ENCODE assay signal across 9 mouse cellular contexts in the genomic region with DNA sequence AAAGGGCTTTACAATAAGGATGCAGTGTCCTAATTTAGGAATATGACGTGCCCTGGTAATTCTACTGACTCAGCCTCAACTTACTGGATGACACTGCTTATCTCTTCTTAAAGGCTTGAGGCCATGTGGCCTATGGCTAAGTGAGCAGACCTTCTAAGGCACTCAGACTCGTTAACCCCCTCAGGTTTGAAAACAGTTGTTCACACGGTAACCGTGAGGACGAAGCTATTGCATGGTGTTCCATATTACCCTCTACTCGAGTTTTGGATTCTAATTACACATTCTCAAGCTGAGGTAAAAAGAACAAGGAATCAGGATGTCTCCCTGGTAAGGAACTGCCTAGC. TPM values are rescaled to one million over a fixed set of nuclear protein-coding genes. Genes with fewer than 3 reads are reported as not detected.
A peak's percentile ranks its signal among the peaks of the same experiment; 100 is the strongest.
DNase-seq lines count a peak whose midpoint lies in the region; ATAC-seq and TF ChIP-seq lines count a peak whose summit lies in the region.
"Had no signal": no experiment of that assay in that cellular context is flagged by ENCODE, and none has a peak within 500 bp of the region (broad histone marks: within the 10 kb centered on the region; RNA-seq: fewer than 3 reads in every experiment).

No protein-coding gene starts in this region.

- H3K36me3 ChIP-seq in heart, adult 2 months (ENCODE audit: control insufficient read depth, insufficient read depth, low read length): peaks cover 16% of the 10 kb centered on the region
- peaks cover 25% of the 10 kb centered on the region for H3K36me3 ChIP-seq in forebrain, embryonic 10.5 days (replicated peaks)
- peaks cover 12% of the 10 kb centered on the region for H3K36me3 ChIP-seq in limb, embryonic 15.5 days

- H3K9ac ChIP-seq in heart, adult 2 months (ENCODE audit: low read depth, low read length): peak overlapping the region; percentile 85
- H3K9ac ChIP-seq in limb, embryonic 15.5 days: peak overlapping the region; percentile 52

- no peaks in the 10 kb centered on the region for H3K27me3 ChIP-seq in heart, adult 2 months (ENCODE audit: control insufficient read depth, insufficient read depth, low read length)
- no peaks in the 10 kb centered on the region for H3K27me3 ChIP-seq in forebrain, embryonic 10.5 days (ENCODE audit: poor library complexity, severe bottlenecking)
- no peaks in the 10 kb centered on the region for H3K27me3 ChIP-seq in limb, embryonic 15.5 days

- peaks cover 4% of the 10 kb centered on the region for H3K4me1 ChIP-seq in heart, adult 2 months (ENCODE audit: control insufficient read depth, insufficient read depth, low read length)
- H3K4me1 ChIP-seq in forebrain, embryonic 10.5 days: peaks cover 31% of the 10 kb centered on the region
- peaks cover 9% of the 10 kb centered on the region for H3K4me1 ChIP-seq in limb, embryonic 15.5 days

- no peak for TF ChIP-seq EP300 in heart, adult 2 months (IDR thresholded peaks at IDR 0.05; ENCODE audit: insufficient read depth, low read depth, low read length)

- H3K9me3 ChIP-seq in forebrain, embryonic 10.5 days: no peaks in the 10 kb centered on the region
- H3K9me3 ChIP-seq in limb, embryonic 15.5 days: no peaks in the 10 kb centered on the region

- TF ChIP-seq CTCF in heart, adult 2 months (IDR thresholded peaks at IDR 0.05): no peak

- peak overlapping the region; percentile 69 for H3K4me3 ChIP-seq in heart, adult 2 months
- peak overlapping the region; percentile 91 for H3K4me3 ChIP-seq in forebrain, embryonic 10.5 days
- H3K4me3 ChIP-seq in limb, embryonic 15.5 days: peak overlapping the region; percentile 82

- H3K27ac ChIP-seq in heart, adult 2 months: peak overlapping the region; percentile 95
- H3K27ac ChIP-seq in forebrain, embryonic 10.5 days: peak overlapping the region; percentile 97
- peak overlapping the region; percentile 98 for H3K27ac ChIP-seq in limb, embryonic 15.5 days

- intact Hi-C loops in heart, adult 2 months (cut with DNase I): loop anchor here (1.0 kb wide), 1 partner anchor 121 kb away; no protein-coding TSS in a partner anchor

- no peak for TF ChIP-seq POLR2A in heart, adult 2 months (IDR thresholded peaks at IDR 0.05; ENCODE audit: insufficient read depth, low read depth, low read length)

- peaks cover 2% of the 10 kb centered on the region; the same call in 1 of the 2 replicates for H3K79me2 ChIP-seq in heart, adult 2 months (replicated peaks; ENCODE audit: control insufficient read depth, insufficient read depth, low read length)

- no peak for DNase-seq in heart, adult 2 months
- DNase-seq in heart, adult 18-20 months: no peak
- DNase-seq in forebrain, embryonic 10.5 days (ENCODE audit: extremely low spot score, low spot score): no peak
- no peak for DNase-seq in urinary bladder, postnatal 36 days (ENCODE audit: low spot score in 2 of 2)
- no peak for DNase-seq in cerebellum, adult 11 months
- no peak for DNase-seq in T-cell, adult 2 months (ENCODE audit: low spot score)

- 13% methylated on average over 6 of the region's 6 CpGs for WGBS in heart, adult 2 months
- WGBS in forebrain, embryonic 10.5 days: 18% methylated on average over 6 of the region's 6 CpGs
- WGBS in limb, embryonic 15.5 days: 14% methylated on average over 6 of the region's 6 CpGs

- H3K4me2 ChIP-seq in limb, embryonic 15.5 days: peak overlapping the region; percentile 69

- peak; percentile 13 for ATAC-seq in CD4-positive, CD25-positive, alpha-beta regulatory T cell, adult 4 months
- no peak for ATAC-seq in limb, embryonic 15.5 days (ENCODE audit: insufficient number of reproducible peaks, low FRiP score, low TSS enrichment, low read depth)

RNA-seq across cellular contexts. Expression of a gene that starts 0.6 kb away (rescaled TPM):
- 10 to 100 TPM; 55.3 to 65.5 TPM for total RNA-seq in heart, adult 2 months (2021)
- 29.3 and 35.2 TPM in 2 replicates for polyA plus RNA-seq in heart, adult 2 months (2012; rRNA removed)
- 10 to 100 TPM; 56.6 to 61.6 TPM for total RNA-seq in heart, adult 18-20 months (2021)
- polyA plus RNA-seq in CD4-positive, CD25-positive, alpha-beta regulatory T cell, adult 4 months (2017; shearing (Covaris generic)): 10 to 100 TPM; 32.0 to 36.9 TPM
- polyA plus RNA-seq in forebrain, embryonic 10.5 days (2016; fragmentation: Nextera tagmentation; extraction: Ambion mirVana): 63.9 and 67.0 TPM in 2 replicates
- polyA plus RNA-seq in limb, embryonic 15.5 days (2015; fragmentation: Nextera tagmentation; extraction: Ambion mirVana): 75.4 and 95.2 TPM in 2 replicates

RNA-seq across cellular contexts. Expression of a gene that starts 16.8 kb away (rescaled TPM):
- total RNA-seq in heart, adult 2 months (2021): not detected
- 0.16 and 0.18 TPM in 2 replicates for polyA plus RNA-seq in heart, adult 2 months (2012; rRNA removed)
- not detected for total RNA-seq in heart, adult 18-20 months (2021)
- polyA plus RNA-seq in CD4-positive, CD25-positive, alpha-beta regulatory T cell, adult 4 months (2017; shearing (Covaris generic)): not detected
- not detected in 2 replicates for polyA plus RNA-seq in forebrain, embryonic 10.5 days (2016; fragmentation: Nextera tagmentation; extraction: Ambion mirVana)
- polyA plus RNA-seq in limb, embryonic 15.5 days (2015; fragmentation: Nextera tagmentation; extraction: Ambion mirVana): 0.17 and 0.65 TPM in 2 replicates
- total RNA-seq: left cerebral cortex, adult 18-20 months had no signal

RNA-seq across cellular contexts. Expression of a gene that starts 36.9 kb away (rescaled TPM):
- 1 to 10 TPM; 4.7 to 5.5 TPM for total RNA-seq in heart, adult 2 months (2021)
- polyA plus RNA-seq in heart, adult 2 months (2012; rRNA removed): 1.3 and 1.8 TPM in 2 replicates
- 1 to 10 TPM; 5.6 to 7.6 TPM for total RNA-seq in heart, adult 18-20 months (2021)
- polyA plus RNA-seq in CD4-positive, CD25-positive, alpha-beta regulatory T cell, adult 4 months (2017; shearing (Covaris generic)): 10 to 100 TPM; 13.0 to 19.2 TPM
- 33.4 and 35.6 TPM in 2 replicates for polyA plus RNA-seq in forebrain, embryonic 10.5 days (2016; fragmentation: Nextera tagmentation; extraction: Ambion mirVana)
- polyA plus RNA-seq in limb, embryonic 15.5 days (2015; fragmentation: Nextera tagmentation; extraction: Ambion mirVana): 13.5 and 14.8 TPM in 2 replicates
